Comparison of ENCODE assay signal across 7 mouse cellular contexts in genomic region chr10:126844689-126845088, GRCm38 (mm10). TPM values are rescaled to one million over a fixed set of nuclear protein-coding genes. Genes with fewer than 3 reads are reported as not detected.
DNase-seq lines count a peak whose midpoint lies in the region; ATAC-seq and TF ChIP-seq lines count a peak whose summit lies in the region.

No protein-coding gene starts in this region.

- no peaks in the 10 kb centered on the region for H3K36me3 ChIP-seq in CH12.LX (replicated peaks in 1 of 2; ENCODE audit: control insufficient read depth in 1 of 2, insufficient read depth in 1 of 2, low read length in 1 of 2)
- H3K36me3 ChIP-seq in embryonic facial prominence, embryonic 10.5 days (replicated peaks) = no peaks in the 10 kb centered on the region
- H3K36me3 ChIP-seq in hindbrain, embryonic 10.5 days = no peaks in the 10 kb centered on the region
- no peaks in the 10 kb centered on the region for H3K36me3 ChIP-seq in stomach, embryonic 15.5 days

- TF ChIP-seq CTCF in CH12.LX (conservative IDR thresholded peaks at IDR 0.05 in 1 of 2, IDR thresholded peaks at IDR 0.05 in 1 of 2; ENCODE audit: low read depth in 2 of 2, low read length in 2 of 2) = peak; percentile 34 to 61; a peak in 3 of 4 replicates

- H3K27ac ChIP-seq in CH12.LX (ENCODE audit: insufficient read depth, low read depth) = no peak overlapping the region
- H3K27ac ChIP-seq in embryonic facial prominence, embryonic 10.5 days (replicated peaks) = no peak overlapping the region
- H3K27ac ChIP-seq in hindbrain, embryonic 10.5 days = no peak overlapping the region
- H3K27ac ChIP-seq in stomach, embryonic 15.5 days = no peak overlapping the region

- in situ Hi-C loops in CH12.LX (cut with MboI; ENCODE audit: low pct_ligation_motif_present, low pct_unique_long_range_greater_than_20kb, low sequenced_read_pairs) = no loop called here

- TF ChIP-seq POLR2A in CH12.LX (IDR thresholded peaks at IDR 0.05; ENCODE audit: low read depth, low read length) = no peak

- H3K4me3 ChIP-seq in CH12.LX (replicated peaks in 1 of 3; ENCODE audit: low read depth in 2 of 3, low read length in 2 of 3, poor library complexity in 1 of 3) = no peak overlapping the region
- peak overlapping the region; percentile 26; the same call in 1 of the 2 replicates for H3K4me3 ChIP-seq in embryonic facial prominence, embryonic 10.5 days
- H3K4me3 ChIP-seq in hindbrain, embryonic 10.5 days = no peak overlapping the region
- no peak overlapping the region for H3K4me3 ChIP-seq in stomach, embryonic 15.5 days (replicated peaks)

- 0 out of 2 replicates have a peak overlapping the region, but pooled peaks have one; percentile 3 for H3K4me2 ChIP-seq in CH12.LX (ENCODE audit: insufficient read depth, low read depth, poor library complexity, severe bottlenecking)
- peak overlapping the region; percentile 42; the same call in 1 of the 2 replicates for H3K4me2 ChIP-seq in stomach, embryonic 15.5 days

- H3K4me1 ChIP-seq in CH12.LX (ENCODE audit: control insufficient read depth in 1 of 2, insufficient read depth in 2 of 2) = no peaks in the 10 kb centered on the region
- H3K4me1 ChIP-seq in embryonic facial prominence, embryonic 10.5 days = peaks cover 21% of the 10 kb centered on the region
- peaks cover 16% of the 10 kb centered on the region for H3K4me1 ChIP-seq in hindbrain, embryonic 10.5 days (replicated peaks)
- H3K4me1 ChIP-seq in stomach, embryonic 15.5 days = no peaks in the 10 kb centered on the region

- DNase-seq in A20 (ENCODE audit: low read depth, low spot score) (peak; percentile 70), CH12.LX (ENCODE audit: extremely low read depth) (peak; percentile 25)
- DNase-seq in embryonic facial prominence, embryonic 10.5 days (ENCODE audit: low spot score) = peak; percentile 47
- DNase-seq in hindbrain, embryonic 10.5 days (ENCODE audit: low spot score) = peak; percentile 40
- DNase-seq in left cerebral cortex, adult 8-10 months (ENCODE audit: low spot score in 2 of 2) = peak; percentile 41 to 72
- peak; percentile 23 for DNase-seq in lung, postnatal 36 days

- H3K79me2 ChIP-seq in CH12.LX (replicated peaks; ENCODE audit: control insufficient read depth, extremely low read depth, insufficient read depth, poor library complexity, severe bottlenecking) = no peaks in the 10 kb centered on the region

- 39% methylated on average over 12 of the region's 12 CpGs for WGBS in embryonic facial prominence, embryonic 10.5 days
- WGBS in hindbrain, embryonic 10.5 days = 37% methylated on average over 12 of the region's 12 CpGs
- WGBS in stomach, embryonic 15.5 days = 32% methylated on average over 12 of the region's 12 CpGs

- H3K9me3 ChIP-seq in CH12.LX (replicated peaks; ENCODE audit: low read length) = no peaks in the 10 kb centered on the region
- H3K9me3 ChIP-seq in embryonic facial prominence, embryonic 10.5 days = peaks cover 4% of the 10 kb centered on the region; the same call in 1 of the 2 replicates
- H3K9me3 ChIP-seq in hindbrain, embryonic 10.5 days = no peaks in the 10 kb centered on the region; the same call in 1 of the 2 replicates
- no peaks in the 10 kb centered on the region for H3K9me3 ChIP-seq in stomach, embryonic 15.5 days

- dilution Hi-C loops in CH12.LX (cut with MboI; ENCODE audit: extremely low pct_ligation_motif_present, extremely low pct_unique_long_range_greater_than_20kb, low sequenced_read_pairs) = no loop called here

- H3K9ac ChIP-seq in CH12.LX (ENCODE audit: insufficient read depth, low read depth) = no peak overlapping the region
- H3K9ac ChIP-seq in stomach, embryonic 15.5 days = no peak overlapping the region

- H3K27me3 ChIP-seq in CH12.LX (replicated peaks) = no peaks in the 10 kb centered on the region
- no peaks in the 10 kb centered on the region for H3K27me3 ChIP-seq in embryonic facial prominence, embryonic 10.5 days (replicated peaks; ENCODE audit: low read depth, poor library complexity, severe bottlenecking)
- no peaks in the 10 kb centered on the region for H3K27me3 ChIP-seq in hindbrain, embryonic 10.5 days (ENCODE audit: insufficient read depth, poor library complexity, severe bottlenecking)
- H3K27me3 ChIP-seq in stomach, embryonic 15.5 days (replicated peaks) = no peaks in the 10 kb centered on the region

- no peak; the same call in 1 of the 2 replicates for TF ChIP-seq RAD21 in CH12.LX (IDR thresholded peaks at IDR 0.05; ENCODE audit: low read depth, low read length)

- ATAC-seq in stomach, embryonic 15.5 days (ENCODE audit: insufficient read depth, low FRiP score, low read depth) = no peak

- no peak for TF ChIP-seq EP300 in CH12.LX (IDR thresholded peaks at IDR 0.05; ENCODE audit: low read length)

TF ChIP-seq in CH12.LX, 34 proteins besides CTCF, POLR2A, EP300 and RAD21:
- TF ChIP-seq BHLHE40 (IDR thresholded peaks at IDR 0.05; ENCODE audit: low read depth, low read length) (no peak), GABPA (IDR thresholded peaks at IDR 0.05; ENCODE audit: insufficient replicate concordance, low read depth, low read length) (no peak), MAX (IDR thresholded peaks at IDR 0.05; ENCODE audit: low read length) (no peak), POLR2AphosphoS2 (IDR thresholded peaks at IDR 0.05; ENCODE audit: low read depth, low read length) (no peak), E2F4 (IDR thresholded peaks at IDR 0.05; ENCODE audit: insufficient replicate concordance, low read depth, low read length) (no peak), USF2 (conservative IDR thresholded peaks at IDR 0.05; ENCODE audit: low read depth, low read length) (no peak), RCOR1 (conservative IDR thresholded peaks at IDR 0.05; ENCODE audit: low read depth, low read length) (no peak), ELF1 (IDR thresholded peaks at IDR 0.05; ENCODE audit: low read depth, low read length) (no peak), CHD1 (IDR thresholded peaks at IDR 0.05; ENCODE audit: low read depth, low read length) (no peak), MAZ (IDR thresholded peaks at IDR 0.05; ENCODE audit: low read depth, low read length) (no peak), KAT2A (IDR thresholded peaks at IDR 0.05; ENCODE audit: insufficient replicate concordance, low read length) (no peak), NELFE (IDR thresholded peaks at IDR 0.05; ENCODE audit: low read depth, low read length) (no peak), HCFC1 (IDR thresholded peaks at IDR 0.05; ENCODE audit: low read depth, low read length) (no peak), IRF4 (IDR thresholded peaks at IDR 0.05; ENCODE audit: low read depth, low read length) (no peak), MEF2A (IDR thresholded peaks at IDR 0.05; ENCODE audit: borderline replicate concordance, low read depth, low read length) (no peak), ZKSCAN1 (IDR thresholded peaks at IDR 0.05; ENCODE audit: borderline replicate concordance, low read depth, low read length) (no peak), ZNF384 (IDR thresholded peaks at IDR 0.05; ENCODE audit: low read depth, low read length) (no peak), NRF1 (IDR thresholded peaks at IDR 0.05; ENCODE audit: low read depth, low read length) (no peak)
TF ChIP-seq in CH12.LX: peak in this region for 0.

RNA-seq across cellular contexts. Expression of gene Atp23, which starts 56.5 kb away (rescaled TPM):
- total RNA-seq in CH12.LX (2012; rRNA removed) = 16.7 and 19.8 TPM in 2 replicates
- 15.4 and 17.2 TPM in 2 replicates for total RNA-seq in CH12.LX (2014; rRNA removed)
- 16.9 and 18.9 TPM in 2 replicates for polyA plus RNA-seq in CH12.LX (2012; ENCODE audit: insufficient read length, low read depth)
- polyA plus RNA-seq in embryonic facial prominence, embryonic 10.5 days (2016; fragmentation: Nextera tagmentation; extraction: Ambion mirVana) = 20.0 and 22.6 TPM in 2 replicates
- polyA plus RNA-seq in hindbrain, embryonic 10.5 days (2016; fragmentation: Nextera tagmentation; extraction: Ambion mirVana) = 15.4 and 19.5 TPM in 2 replicates
- 10 to 100 TPM; 10.5 to 13.4 (median 11.8) TPM for total RNA-seq in left cerebral cortex, adult 8-10 months (2022)
- 17.9 and 18.2 TPM in 2 replicates for polyA plus RNA-seq in stomach, embryonic 15.5 days (2015; fragmentation: Nextera tagmentation; extraction: Ambion mirVana)
